9 mouse cellular contexts compared by ENCODE assay signal in the genomic region with DNA sequence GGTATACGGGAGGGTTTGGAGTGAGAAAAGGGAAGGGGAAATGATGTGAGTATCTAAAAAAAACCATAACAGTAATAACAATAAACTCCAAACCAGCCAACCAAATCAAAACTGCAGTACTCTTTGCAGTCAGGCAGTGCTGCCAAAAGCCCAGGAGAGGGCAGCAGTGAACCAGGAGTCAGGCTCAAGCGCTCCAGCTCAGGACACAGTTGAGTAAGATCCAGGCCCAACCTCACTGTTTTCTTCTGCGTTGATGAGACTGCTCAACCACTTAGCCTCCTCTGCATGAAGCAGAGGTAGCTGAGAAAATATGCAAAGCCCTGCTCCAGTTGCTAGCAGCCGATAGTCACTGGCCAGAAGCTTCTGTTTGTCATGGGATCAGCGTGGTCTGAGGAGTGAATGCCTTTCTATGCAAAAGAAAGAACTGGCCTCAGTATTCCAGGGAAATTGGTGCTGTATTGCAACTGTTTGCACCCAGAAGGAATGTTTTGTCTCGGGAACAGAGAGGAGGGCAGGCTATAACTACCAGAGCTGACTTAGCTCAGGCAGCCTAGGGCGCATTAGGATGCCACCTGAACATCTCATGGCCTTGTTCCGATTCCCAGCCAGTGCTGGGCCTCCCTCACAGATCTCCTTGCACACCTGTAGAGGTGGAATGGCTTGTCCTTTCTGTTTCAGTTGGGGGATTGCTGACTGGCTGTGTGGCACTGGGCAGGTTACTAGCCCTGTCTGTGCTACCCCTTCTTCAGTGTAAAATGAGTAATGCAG. TPM values are rescaled to one million over a fixed set of nuclear protein-coding genes. Genes with fewer than 3 reads are reported as not detected.
DNase-seq lines count a peak whose midpoint lies in the region; ATAC-seq and TF ChIP-seq lines count a peak whose summit lies in the region.
"Had no signal": no experiment of that assay in that cellular context is flagged by ENCODE, and none has a peak within 500 bp of the region (broad histone marks: within the 10 kb centered on the region; RNA-seq: fewer than 3 reads in every experiment).

No protein-coding gene starts in this region.

- H3K4me2 ChIP-seq in lung, embryonic 15.5 days, result no peak overlapping the region
- H3K4me2 ChIP-seq: limb, embryonic 15.5 days had no signal

- no peaks in the 10 kb centered on the region for H3K4me1 ChIP-seq in G1E (ENCODE audit: insufficient read depth, low read depth, low read length)
- H3K4me1 ChIP-seq in forebrain, embryonic 10.5 days, result 0 out of 2 replicates have a peak, but pooled peaks cover 4% of the 10 kb centered on the region
- no peaks in the 10 kb centered on the region for H3K4me1 ChIP-seq in lung, embryonic 15.5 days
- H3K4me1 ChIP-seq: limb, embryonic 15.5 days had no signal

- no peak overlapping the region for H3K27ac ChIP-seq in forebrain, embryonic 10.5 days
- H3K27ac ChIP-seq in lung, embryonic 15.5 days, result no peak overlapping the region
- H3K27ac ChIP-seq: limb, embryonic 15.5 days had no signal

- DNase-seq in G1E (ENCODE audit: low spot score), result peak; percentile 34
- peak; percentile 25 for DNase-seq in c-Kit-negative CD71-positive TER-119-positive erythroid progenitor cells, embryonic 14.5 days (ENCODE audit: low read depth, low spot score)
- peak; percentile 67 for DNase-seq in forebrain, embryonic 10.5 days (ENCODE audit: extremely low spot score, low spot score)
- peak; percentile 20 for DNase-seq in heart, postnatal 25 days (ENCODE audit: low spot score)
- DNase-seq in kidney, postnatal 4 days, result peak; percentile 76 to 81
- peak; percentile 47 for DNase-seq in ovary, postnatal 36 days (ENCODE audit: low spot score)
- DNase-seq in urinary bladder, postnatal 25 days (ENCODE audit: low spot score), result peak; percentile 47

- peaks cover 6% of the 10 kb centered on the region; the same call in 1 of the 2 replicates for H3K27me3 ChIP-seq in G1E (ENCODE audit: insufficient read depth, low read length)
- H3K27me3 ChIP-seq in forebrain, embryonic 10.5 days (ENCODE audit: poor library complexity, severe bottlenecking), result no peaks in the 10 kb centered on the region
- no peaks in the 10 kb centered on the region for H3K27me3 ChIP-seq in lung, embryonic 15.5 days
- H3K27me3 ChIP-seq: limb, embryonic 15.5 days had no signal

- WGBS in forebrain, embryonic 10.5 days, result 43% methylated on average over 8 of the region's 8 CpGs
- 37% methylated on average over 8 of the region's 8 CpGs for WGBS in lung, embryonic 15.5 days

- peak; percentile 84 for TF ChIP-seq CTCF in G1E (IDR thresholded peaks at IDR 0.05; ENCODE audit: low read depth, low read length)

- intact Hi-C loops in heart, postnatal 25 days (cut with DNase I), result loop anchor here (1.0 kb wide), 1 partner anchor 169 kb away; no protein-coding TSS in a partner anchor

- no peaks in the 10 kb centered on the region for H3K9me3 ChIP-seq in G1E (replicated peaks)
- H3K9me3 ChIP-seq in forebrain, embryonic 10.5 days, result no peaks in the 10 kb centered on the region
- no peaks in the 10 kb centered on the region for H3K9me3 ChIP-seq in lung, embryonic 15.5 days
- H3K9me3 ChIP-seq: limb, embryonic 15.5 days had no signal

- H3K36me3 ChIP-seq in G1E (replicated peaks), result peaks cover 8% of the 10 kb centered on the region
- H3K36me3 ChIP-seq in forebrain, embryonic 10.5 days (replicated peaks), result peaks cover 5% of the 10 kb centered on the region
- H3K36me3 ChIP-seq in lung, embryonic 15.5 days, result no peaks in the 10 kb centered on the region

- H3K9ac ChIP-seq in lung, embryonic 15.5 days, result no peak overlapping the region
- H3K9ac ChIP-seq: limb, embryonic 15.5 days had no signal

- no peak overlapping the region for H3K4me3 ChIP-seq in G1E (ENCODE audit: low read depth, low read length)
- no peak overlapping the region for H3K4me3 ChIP-seq in forebrain, embryonic 10.5 days
- H3K4me3 ChIP-seq in lung, embryonic 15.5 days, result no peak overlapping the region
- H3K4me3 ChIP-seq: limb, embryonic 15.5 days had no signal

- ATAC-seq in G1E (ENCODE audit: extremely low read depth, insufficient number of reproducible peaks, low FRiP score, poor library complexity, severe bottlenecking), result peak; percentile 67
- peak; percentile 47; the same call in 1 of the 2 replicates for ATAC-seq in lung, embryonic 15.5 days (ENCODE audit: borderline replicate concordance, extremely low read depth, low FRiP score, low TSS enrichment)

RNA-seq across cellular contexts. Expression of a gene that starts 53.3 kb away (rescaled TPM):
- total RNA-seq in G1E (2014; fragmentation: Nextera tagmentation) (15.8 and 26.6 TPM in 2 replicates), G1E (2017) (17.6 and 19.6 TPM in 2 replicates)
- polyA plus RNA-seq in G1E (2012), result 8.6 and 12.6 TPM in 2 replicates
- 20.4 and 21.6 TPM in 2 replicates for polyA plus RNA-seq in forebrain, embryonic 10.5 days (2016; fragmentation: Nextera tagmentation; extraction: Ambion mirVana)
- 10 to 100 TPM; 78.3 to 96.3 TPM for total RNA-seq in heart, postnatal 25 days (2021)
- 24.4 and 24.6 TPM in 2 replicates for polyA plus RNA-seq in lung, embryonic 15.5 days (2015; fragmentation: Nextera tagmentation; extraction: Ambion mirVana)

Comparison
In these comparisons a context has a peak if more than half of its experiments do, and no peak if none do; other contexts are left out.
1. DNase-seq: peak in every context shown above with its lines; median percentile 78 in kidney, postnatal 4 days; 67 in forebrain, embryonic 10.5 days; 47 in ovary, postnatal 36 days; 47 in urinary bladder, postnatal 25 days; 34 in G1E; 25 in c-Kit-negative CD71-positive TER-119-positive erythroid progenitor cells, embryonic 14.5 days; 20 in heart, postnatal 25 days.